In genomic region chr2:59583961-59584360, GRCm38 (mm10) we compare ENCODE assay signal across 18 mouse cellular contexts. TPM values are rescaled to one million over a fixed set of nuclear protein-coding genes. Genes with fewer than 3 reads are reported as not detected.
DNase-seq lines count a peak whose midpoint lies in the region; ATAC-seq lines count a peak whose summit lies in the region.
"Had no signal": no experiment of that assay in that cellular context is flagged by ENCODE, and none has a peak within 500 bp of the region (broad histone marks: within the 10 kb centered on the region; RNA-seq: fewer than 3 reads in every experiment).

No protein-coding gene starts in this region.

- ATAC-seq in frontal cortex, adult (ENCODE audit: low TSS enrichment), result peak; percentile 58
- ATAC-seq: forebrain, embryonic 16.5 days; hindbrain, embryonic 16.5 days had no signal

- no peak for DNase-seq in frontal cortex, postnatal 14 days (ENCODE audit: low spot score in 2 of 2)
- DNase-seq in layer of hippocampus, adult 9-11 months, result peak; percentile 37
- DNase-seq in layer of hippocampus, postnatal 25 days (ENCODE audit: extremely low spot score in 1 of 2, low spot score in 1 of 2), result no peak
- DNase-seq in right cerebral cortex, adult 2 months (ENCODE audit: low spot score in 2 of 2), result peak; percentile 34
- no peak for DNase-seq in right cerebral cortex, postnatal 25 days
- DNase-seq in lung, postnatal 10 days, result no peak
- DNase-seq: adrenal gland, adult 2 months; adrenal gland, postnatal 25 days; cerebellum, adult 8-10 months; cerebellum, postnatal 14 days; embryo, embryonic 11 days; gastrocnemius, adult 2 months; gastrocnemius, postnatal 25 days; heart, postnatal 10 days; heart, postnatal 4 days had no signal

RNA-seq across cellular contexts. Expression of gene Tanc1, which starts 27.9 kb away (rescaled TPM):
- 100 to 1,000 TPM in 1 of 2 experiments, 10 to 100 TPM in 1; 93.6 to 107 TPM for total RNA-seq in layer of hippocampus, postnatal 25 days (2021)

Comparison
In these comparisons a context has a peak if more than half of its experiments do, and no peak if none do; other contexts are left out.
1. DNase-seq: peak in layer of hippocampus, adult 9-11 months (single experiment) and right cerebral cortex, adult 2 months (2 of 2); none in frontal cortex, postnatal 14 days (0 of 2), layer of hippocampus, postnatal 25 days (0 of 2), right cerebral cortex, postnatal 25 days (single experiment) and lung, postnatal 10 days (single experiment).